Mouse (Mus musculus): Measurements from ENCODE around the gene Slc9a6. TPM values are rescaled to one million over a fixed set of nuclear protein-coding genes. Genes with fewer than 3 reads are reported as not detected.

The Slc9a6 gene
- polyA plus RNA-seq, 1 experiment: 19.2 TPM

GRCm38 (mm10) chrX:56662316-56662715 lies 52.8 kb downstream of the Slc9a6 start:
- no peak overlapping the region for H3K27ac ChIP-seq (ENCODE audit: insufficient read depth, low read depth, low read length)
- H3K4me1 ChIP-seq (ENCODE audit: control insufficient read depth, insufficient read depth, low read length): no peaks in the 10 kb centered on the region
- TF ChIP-seq CTCF (IDR thresholded peaks at IDR 0.05; ENCODE audit: low read depth, low read length) (no peak), POLR2A (IDR thresholded peaks at IDR 0.05; ENCODE audit: borderline replicate concordance, low read depth, low read length) (no peak)
- no peak overlapping the region for H3K4me3 ChIP-seq (ENCODE audit: insufficient read depth, low read length)

DNA sequence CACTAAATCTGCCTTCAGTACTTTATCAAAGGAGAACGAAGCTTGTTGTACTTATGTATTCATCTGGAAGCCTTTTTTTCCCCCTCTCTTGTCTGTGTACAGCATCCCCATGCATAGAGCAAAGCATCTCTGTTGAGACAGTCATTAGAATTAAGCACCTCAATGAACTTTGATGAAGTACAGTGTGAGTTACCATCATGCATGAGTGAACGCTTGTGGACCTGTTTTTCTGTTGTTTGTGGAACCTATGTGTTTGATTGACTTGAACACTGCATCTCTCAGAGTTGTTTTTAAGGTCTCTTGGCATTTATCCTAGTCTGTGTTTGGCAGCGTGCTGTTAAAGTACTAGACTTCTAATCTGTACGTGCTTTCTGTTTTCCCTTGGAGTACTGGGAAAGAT lies 53.8 kb downstream of the Slc9a6 start:
- TF ChIP-seq POLR2A (IDR thresholded peaks at IDR 0.05; ENCODE audit: borderline replicate concordance, low read depth, low read length) (no peak), CTCF (IDR thresholded peaks at IDR 0.05; ENCODE audit: low read depth, low read length) (no peak)

GRCm38 (mm10) chrX:56665226-56665973 lies 55.8 kb downstream of the Slc9a6 start:
- Histone ChIP-seq H3K4me1 (ENCODE audit: control insufficient read depth, insufficient read depth, low read length) (no peaks in the 10 kb centered on the region), H3K4me3 (ENCODE audit: insufficient read depth, low read length) (no peak overlapping the region), H3K27ac (ENCODE audit: insufficient read depth, low read depth, low read length) (no peak overlapping the region)
- TF ChIP-seq CTCF (IDR thresholded peaks at IDR 0.05; ENCODE audit: low read depth, low read length) (no peak), POLR2A (IDR thresholded peaks at IDR 0.05; ENCODE audit: borderline replicate concordance, low read depth, low read length) (no peak)

More for the DNA sequence above, 53.8 kb downstream of the Slc9a6 start:
- no peak overlapping the region for H3K4me3 ChIP-seq (ENCODE audit: insufficient read depth, low read length)
- H3K27ac ChIP-seq (ENCODE audit: insufficient read depth, low read depth, low read length): no peak overlapping the region
- no peaks in the 10 kb centered on the region for H3K4me1 ChIP-seq (ENCODE audit: control insufficient read depth, insufficient read depth, low read length)

GRCm38 (mm10) chrX:56667296-56667695 lies 57.7 kb downstream of the Slc9a6 start:
- no peak overlapping the region for H3K27ac ChIP-seq (ENCODE audit: insufficient read depth, low read depth, low read length)

DNA sequence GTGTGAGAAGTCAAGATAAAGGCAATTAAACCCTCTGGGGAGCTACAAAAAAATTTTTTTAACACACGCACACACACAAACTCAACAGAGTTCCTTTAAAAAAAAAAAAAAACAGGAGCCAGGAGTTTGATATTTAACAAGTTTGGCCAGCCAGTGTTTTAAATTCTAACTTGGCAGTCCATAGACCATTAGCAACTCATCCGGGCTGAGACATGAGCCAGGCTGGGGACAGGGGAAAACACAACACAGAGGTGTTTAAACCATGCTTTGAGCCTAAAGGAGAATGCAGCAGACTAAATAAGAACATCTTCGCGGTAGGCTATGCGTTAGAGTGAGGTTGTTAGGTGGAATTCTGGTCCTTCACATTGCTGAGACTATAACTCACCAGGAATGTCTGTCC lies 58.5 kb downstream of the Slc9a6 start:
- no peak for TF ChIP-seq POLR2A (IDR thresholded peaks at IDR 0.05; ENCODE audit: borderline replicate concordance, low read depth, low read length)
- no peak for TF ChIP-seq CTCF (IDR thresholded peaks at IDR 0.05; ENCODE audit: low read depth, low read length)
- no peaks in the 10 kb centered on the region for H3K4me1 ChIP-seq (ENCODE audit: control insufficient read depth, insufficient read depth, low read length)
- no peak overlapping the region for H3K4me3 ChIP-seq (ENCODE audit: insufficient read depth, low read length)
- H3K27ac ChIP-seq (ENCODE audit: insufficient read depth, low read depth, low read length): no peak overlapping the region

More at GRCm38 (mm10) chrX:56667296-56667695, 57.7 kb downstream of the Slc9a6 start:
- no peaks in the 10 kb centered on the region for H3K4me1 ChIP-seq (ENCODE audit: control insufficient read depth, insufficient read depth, low read length)
- no peak overlapping the region for H3K4me3 ChIP-seq (ENCODE audit: insufficient read depth, low read length)
- TF ChIP-seq CTCF (IDR thresholded peaks at IDR 0.05; ENCODE audit: low read depth, low read length): no peak
- no peak for TF ChIP-seq POLR2A (IDR thresholded peaks at IDR 0.05; ENCODE audit: borderline replicate concordance, low read depth, low read length)

- no peak overlapping the region for H3K27ac ChIP-seq (ENCODE audit: insufficient read depth, low read depth, low read length)
- no peak overlapping the region for H3K4me3 ChIP-seq (ENCODE audit: insufficient read depth, low read length)
- no peak for TF ChIP-seq POLR2A (IDR thresholded peaks at IDR 0.05; ENCODE audit: borderline replicate concordance, low read depth, low read length)
- TF ChIP-seq CTCF (IDR thresholded peaks at IDR 0.05; ENCODE audit: low read depth, low read length): no peak
- no peaks in the 10 kb centered on the region for H3K4me1 ChIP-seq (ENCODE audit: control insufficient read depth, insufficient read depth, low read length)
Measured at GRCm38 (mm10) chrX:56668501-56668900, 58.9 kb downstream of the Slc9a6 start.

DNA sequence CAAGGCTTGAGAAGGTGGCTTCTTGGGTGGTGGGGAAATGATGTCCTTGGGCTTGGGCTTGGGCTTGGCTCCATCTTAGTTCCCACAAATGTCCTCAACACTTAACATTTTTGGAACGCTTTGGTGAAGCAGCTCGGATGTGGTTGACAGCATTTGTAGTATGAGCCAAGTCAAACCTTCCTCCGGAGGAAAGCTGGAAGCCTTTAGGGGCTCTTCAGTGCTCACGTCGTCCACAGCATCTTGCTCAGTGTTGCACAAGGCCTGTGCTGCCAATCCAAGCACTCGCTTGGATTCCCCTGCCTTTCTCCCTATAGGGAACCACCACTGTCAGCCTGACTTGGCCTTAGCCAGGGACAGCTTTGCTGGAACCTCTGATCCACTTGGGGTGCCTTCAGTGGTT lies 66.0 kb downstream of the Slc9a6 start:
- TF ChIP-seq POLR2A (IDR thresholded peaks at IDR 0.05; ENCODE audit: borderline replicate concordance, low read depth, low read length) (no peak), CTCF (IDR thresholded peaks at IDR 0.05; ENCODE audit: low read depth, low read length) (no peak)
- Histone ChIP-seq H3K4me1 (ENCODE audit: control insufficient read depth, insufficient read depth, low read length) (no peaks in the 10 kb centered on the region), H3K4me3 (ENCODE audit: insufficient read depth, low read length) (no peak overlapping the region), H3K27ac (ENCODE audit: insufficient read depth, low read depth, low read length) (no peak overlapping the region)

GRCm38 (mm10) chrX:56677736-56678135 lies 68.2 kb downstream of the Slc9a6 start:
- Histone ChIP-seq H3K4me1 (ENCODE audit: control insufficient read depth, insufficient read depth, low read length) (no peaks in the 10 kb centered on the region), H3K4me3 (ENCODE audit: insufficient read depth, low read length) (no peak overlapping the region), H3K27ac (ENCODE audit: insufficient read depth, low read depth, low read length) (no peak overlapping the region)
- no peak for TF ChIP-seq POLR2A (IDR thresholded peaks at IDR 0.05; ENCODE audit: borderline replicate concordance, low read depth, low read length)
- no peak for TF ChIP-seq CTCF (IDR thresholded peaks at IDR 0.05; ENCODE audit: low read depth, low read length)

- H3K27ac ChIP-seq (ENCODE audit: insufficient read depth, low read depth, low read length): no peak overlapping the region
- no peak for TF ChIP-seq POLR2A (IDR thresholded peaks at IDR 0.05; ENCODE audit: borderline replicate concordance, low read depth, low read length)
- no peak for TF ChIP-seq CTCF (IDR thresholded peaks at IDR 0.05; ENCODE audit: low read depth, low read length)
- no peak overlapping the region for H3K4me3 ChIP-seq (ENCODE audit: insufficient read depth, low read length)
- no peaks in the 10 kb centered on the region for H3K4me1 ChIP-seq (ENCODE audit: control insufficient read depth, insufficient read depth, low read length)
Measured at GRCm38 (mm10) chrX:56679066-56679465, 69.5 kb downstream of the Slc9a6 start.

DNA sequence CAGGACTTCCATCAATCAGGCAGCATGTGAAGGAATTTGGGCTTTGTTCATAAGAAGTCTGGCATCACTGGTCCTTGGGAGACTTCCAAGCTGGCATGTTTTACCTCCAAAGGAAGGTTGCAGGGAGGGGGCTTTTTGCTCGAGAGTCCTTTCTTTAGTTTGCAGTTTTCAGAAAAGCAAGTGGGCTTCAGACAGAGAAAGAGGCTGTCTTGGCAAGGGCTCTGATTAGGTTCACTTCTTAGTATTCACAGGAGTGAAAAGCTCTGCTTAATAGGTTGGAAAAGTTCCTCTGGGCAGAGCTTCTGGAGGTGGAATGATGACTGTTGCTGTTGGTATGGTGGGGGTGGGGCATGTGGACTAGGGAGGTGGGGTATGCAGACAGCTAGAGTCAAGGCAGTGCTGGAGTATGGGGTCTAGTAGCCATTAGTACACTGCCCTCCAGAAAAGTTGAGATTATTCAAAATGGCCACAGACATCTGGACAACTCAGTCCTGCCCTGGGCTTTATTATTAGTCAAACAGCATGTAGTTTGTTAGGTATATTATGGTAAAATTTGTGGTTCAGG lies 72.7 kb downstream of the Slc9a6 start:
- Histone ChIP-seq H3K4me3 (ENCODE audit: insufficient read depth, low read length) (no peak overlapping the region), H3K27ac (ENCODE audit: insufficient read depth, low read depth, low read length) (no peak overlapping the region)
- TF ChIP-seq CTCF (IDR thresholded peaks at IDR 0.05; ENCODE audit: low read depth, low read length) (no peak), POLR2A (IDR thresholded peaks at IDR 0.05; ENCODE audit: borderline replicate concordance, low read depth, low read length) (no peak)

More for the DNA sequence above, 72.7 kb downstream of the Slc9a6 start:
- H3K4me1 ChIP-seq (ENCODE audit: control insufficient read depth, insufficient read depth, low read length): no peaks in the 10 kb centered on the region

All from bone marrow macrophage, adult 2 months (primary cell).